Mouse (Mus musculus) forebrain, embryonic 11.5 days (tissue): ENCODE data around the gene Ddb2. TPM values are rescaled to one million over a fixed set of nuclear protein-coding genes. Genes with fewer than 3 reads are reported as not detected.

Source experiments
- ATAC-seq: fragments of 200-750 bp; cut with Nextera tagmentation; replicated peaks from 2 replicates; pipeline ENCODE4 v1.8.0; 2017; ENCODE audit warnings: moderate TSS enrichment; ENCODE audit not compliant: low FRiP score
- DNase-seq: peaks from one replicate; pipeline ENCODE4 v3.0.0-alpha.2; 2017; ENCODE audit warnings: low spot score
- H3K27ac ChIP-seq: fragments of 300-500 bp; sonication (generic); 2 replicates; pipeline ENCODE4 v1.5.1; 2014; ENCODE audit warnings: low read depth, low read length
- H3K27me3 ChIP-seq: fragments of 300-500 bp; sonication (generic); 2 replicates; pipeline ENCODE4 v1.6.1; 2014; ENCODE audit warnings: mild to moderate bottlenecking, low read length, mixed read lengths; ENCODE audit not compliant: control insufficient read depth, insufficient read depth
- H3K36me3 ChIP-seq: fragments of 300-500 bp; sonication (generic); 2 replicates; pipeline ENCODE4 v1.6.1; 2014; ENCODE audit warnings: mild to moderate bottlenecking, low read length, moderate library complexity, mixed read lengths; ENCODE audit not compliant: control insufficient read depth, insufficient read depth
- H3K4me1 ChIP-seq: fragments of 300-500 bp; sonication (generic); replicated peaks from 2 replicates; pipeline ENCODE4 v1.6.1; 2014; ENCODE audit warnings: low read length, mixed read lengths; ENCODE audit not compliant: control insufficient read depth, insufficient read depth
- H3K4me2 ChIP-seq: fragments of 300-500 bp; sonication (generic); 2 replicates; pipeline ENCODE4 v1.6.1; 2014; ENCODE audit warnings: low read depth, mild to moderate bottlenecking, low read length, moderate library complexity, mixed read lengths; ENCODE audit not compliant: severe bottlenecking
- H3K4me3 ChIP-seq: fragments of 300-500 bp; sonication (generic); 2 replicates; pipeline ENCODE4 v1.5.1; 2014; ENCODE audit warnings: low read depth, low read length
- H3K9ac ChIP-seq: fragments of 300-500 bp; sonication (generic); 2 replicates; pipeline ENCODE4 v1.6.1; 2014; ENCODE audit warnings: low read length
- H3K9me3 ChIP-seq: fragments of 300-500 bp; sonication (generic); 2 replicates; pipeline ENCODE4 v1.6.1; 2016; ENCODE audit warnings: low read length, mixed read lengths; ENCODE audit not compliant: control insufficient read depth
- WGBS: fragments of 180-500 bp; shearing (Covaris S2); extraction: QIAGEN DNeasy Blood & Tissue Kit; methylation state at CpG from one replicate; pipeline ENCODE4 v1.1.7; 2014; 5-methylcytosine and 5-hydroxymethylcytosine counted together
- polyA plus RNA-seq: library from polyadenylated mRNA; unstranded; fragments of >200 nt; fragmentation: Nextera tagmentation; extraction: Ambion mirVana; gene quantifications from 2 replicates; pipeline ENCODE4 v1.2.1, GENCODE M21; 2014

Gene Ddb2
- polyA plus RNA-seq: 9.9 and 10.8 TPM in 2 replicates

DNA sequence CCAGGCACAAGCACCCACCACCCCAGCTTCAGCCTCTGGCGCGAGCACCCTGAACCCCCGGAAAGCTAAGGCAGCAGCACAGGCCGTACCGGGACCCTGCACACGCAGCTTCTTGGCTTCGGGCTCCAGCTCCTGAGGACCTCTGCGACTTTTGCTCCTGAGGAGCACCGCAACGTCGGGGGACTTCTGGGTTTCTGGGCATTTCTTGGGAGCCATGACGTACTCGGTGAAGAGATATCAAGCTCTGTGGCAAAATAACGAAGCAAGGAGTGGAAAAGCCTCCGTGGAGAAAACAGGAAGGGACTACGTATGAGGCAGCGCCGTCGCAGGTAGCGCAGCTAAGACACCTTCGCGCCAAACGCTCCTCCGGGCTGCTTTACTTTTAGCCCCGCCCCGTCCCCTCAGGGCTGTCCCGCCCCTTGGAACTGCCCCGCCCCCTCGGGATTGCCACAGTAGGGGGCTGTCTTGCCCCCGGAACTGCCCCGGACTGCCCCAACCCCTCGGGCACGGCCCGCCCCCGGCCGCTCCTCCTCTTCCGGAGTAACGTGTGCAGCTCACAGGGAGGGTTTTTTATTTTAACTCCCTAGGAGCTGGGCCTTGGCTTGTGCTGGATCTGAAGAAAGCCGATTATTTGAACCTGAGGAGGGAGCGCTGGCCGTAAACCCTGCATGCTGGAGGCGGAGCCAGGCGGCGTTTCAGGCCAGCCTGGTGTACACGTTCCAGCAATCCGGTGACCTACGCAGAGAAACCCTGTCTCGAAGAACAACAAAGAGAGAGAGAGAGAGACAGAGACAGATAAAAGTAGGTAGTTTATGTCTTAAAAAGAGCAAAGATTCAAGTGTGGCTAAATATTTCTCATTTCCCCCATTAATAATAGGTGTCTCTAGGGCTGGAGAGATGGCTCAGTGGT lies at the start of gene Ddb2:
Ddb2 (minus strand) TSS at position 382 of the 910 bp plus-strand sequence.
- H3K9ac ChIP-seq: peak within 1 kb of the TSS; percentile 73
- H3K27me3 ChIP-seq: no peaks in the 10 kb centered on the region
- H3K4me1 ChIP-seq: 0 out of 2 replicates have a peak, but pooled peaks cover 1% of the 10 kb centered on the region

GRCm38 (mm10) chr2:91285885-91286505 lies 49.2 kb upstream of the Ddb2 start:
- DNase-seq (peak; percentile 85), ATAC-seq (peak; percentile 44)
- H3K27ac ChIP-seq: no peak overlapping the region
- no peaks in the 10 kb centered on the region for H3K27me3 ChIP-seq
- H3K4me2 ChIP-seq: no peak overlapping the region
- no peaks in the 10 kb centered on the region for H3K36me3 ChIP-seq
- H3K9me3 ChIP-seq: no peaks in the 10 kb centered on the region
- H3K9ac ChIP-seq: no peak overlapping the region
- no peak overlapping the region for H3K4me3 ChIP-seq
- 13% methylated on average over 7 of the region's 7 CpGs for WGBS
- no peaks in the 10 kb centered on the region for H3K4me1 ChIP-seq

More for the DNA sequence above, at the start of gene Ddb2:
- Histone ChIP-seq H3K27ac (peak within 1 kb of the TSS; percentile 85), H3K36me3 (no peaks in the 10 kb centered on the region; the same call in 1 of the 2 replicates), H3K9me3 (no peaks in the 10 kb centered on the region), H3K4me2 (peak within 1 kb of the TSS; percentile 77), H3K4me3 (peak within 1 kb of the TSS; percentile 51)
- ATAC-seq (peak; percentile 98), DNase-seq (peak; percentile 99)
- under 1% methylated on average over 48 of the region's 48 CpGs for WGBS

- no peaks in the 10 kb centered on the region for H3K9me3 ChIP-seq
- H3K27ac ChIP-seq: no peak overlapping the region
- ATAC-seq: no peak
- H3K36me3 ChIP-seq: no peaks in the 10 kb centered on the region
- H3K4me1 ChIP-seq: no peaks in the 10 kb centered on the region
- no peak overlapping the region; the same call in 1 of the 2 replicates for H3K9ac ChIP-seq
- no peaks in the 10 kb centered on the region for H3K27me3 ChIP-seq
- 76% methylated on average over 13 of the region's 13 CpGs for WGBS
- no peak overlapping the region for H3K4me3 ChIP-seq
- no peak for DNase-seq
- no peak overlapping the region for H3K4me2 ChIP-seq
These were observed 47.8 kb upstream of the Ddb2 start for GRCm38 (mm10) chr2:91284375-91285199.

GRCm38 (mm10) chr2:91283972-91284371 lies 47.2 kb upstream of the Ddb2 start:
- Histone ChIP-seq H3K36me3 (no peaks in the 10 kb centered on the region), H3K4me3 (no peak overlapping the region), H3K9me3 (no peaks in the 10 kb centered on the region), H3K4me2 (no peak overlapping the region), H3K27me3 (no peaks in the 10 kb centered on the region), H3K9ac (no peak overlapping the region; the same call in 1 of the 2 replicates), H3K4me1 (no peaks in the 10 kb centered on the region), H3K27ac (no peak overlapping the region)
- 88% methylated on average over 3 of the region's 3 CpGs for WGBS
- ATAC-seq: no peak
- DNase-seq: no peak

DNA sequence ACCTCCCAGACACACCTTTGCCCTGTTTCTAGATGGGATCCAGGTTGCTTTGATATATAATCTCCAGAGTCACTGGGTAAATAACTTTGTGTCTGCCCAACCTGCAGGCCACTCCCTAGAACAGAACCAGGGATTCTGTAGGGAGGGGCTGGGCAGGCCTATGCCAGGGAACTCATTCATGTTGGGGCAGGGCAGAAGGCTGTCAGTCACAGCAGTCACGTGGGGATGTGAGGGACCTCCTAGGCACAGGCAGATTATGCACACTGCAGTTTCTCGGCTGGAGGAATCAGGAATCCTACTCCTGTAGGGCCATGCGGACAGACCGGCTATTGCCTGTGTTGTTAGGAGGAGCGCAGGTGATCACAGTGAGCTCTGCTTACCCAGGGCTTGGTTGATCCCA lies 44.6 kb upstream of the Ddb2 start:
- Histone ChIP-seq H3K4me1 (no peaks in the 10 kb centered on the region), H3K9ac (no peak overlapping the region), H3K36me3 (no peaks in the 10 kb centered on the region; the same call in 1 of the 2 replicates), H3K4me2 (no peak overlapping the region), H3K27me3 (no peaks in the 10 kb centered on the region), H3K9me3 (no peaks in the 10 kb centered on the region), H3K27ac (no peak overlapping the region), H3K4me3 (no peak overlapping the region)
- WGBS: 48% methylated on average over 5 of the region's 5 CpGs
- DNase-seq (no peak), ATAC-seq (no peak; the same call in 1 of the 2 replicates)

DNA sequence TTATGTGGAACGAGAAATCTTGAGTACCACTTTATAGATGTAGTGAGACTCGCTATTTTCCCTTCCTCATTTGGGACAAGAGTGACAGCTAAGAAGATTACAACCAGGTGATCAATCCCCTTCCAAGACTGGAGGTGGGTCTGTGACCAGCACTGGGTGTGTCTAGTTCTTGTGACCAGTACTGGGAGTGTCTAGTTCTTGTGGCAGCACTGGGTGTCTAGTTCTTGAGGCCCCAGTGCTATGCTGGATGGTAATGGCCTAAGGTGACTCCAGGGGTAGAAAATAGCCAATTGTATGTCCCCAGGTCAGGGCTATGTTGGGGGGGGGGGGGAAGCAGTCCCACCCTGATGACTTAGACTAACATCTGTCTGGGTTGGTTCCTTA lies 42.6 kb upstream of the Ddb2 start:
- H3K4me3 ChIP-seq: no peak overlapping the region
- H3K9ac ChIP-seq: no peak overlapping the region
- WGBS: 91% methylated on average over 2 of the region's 2 CpGs
- DNase-seq (no peak), ATAC-seq (peak; percentile 29; the same call in 1 of the 2 replicates)
- peaks cover 8% of the 10 kb centered on the region; the same call in 1 of the 2 replicates for H3K36me3 ChIP-seq
- H3K27ac ChIP-seq: no peak overlapping the region
- H3K4me2 ChIP-seq: no peak overlapping the region
- no peaks in the 10 kb centered on the region for H3K9me3 ChIP-seq
- H3K4me1 ChIP-seq: no peaks in the 10 kb centered on the region
- no peaks in the 10 kb centered on the region for H3K27me3 ChIP-seq

GRCm38 (mm10) chr2:91278749-91279371 lies 42.1 kb upstream of the Ddb2 start:
- 48% methylated on average over 10 of the region's 10 CpGs for WGBS
- peaks cover 8% of the 10 kb centered on the region; the same call in 1 of the 2 replicates for H3K36me3 ChIP-seq
- H3K9me3 ChIP-seq: no peaks in the 10 kb centered on the region
- H3K4me3 ChIP-seq: no peak overlapping the region
- no peaks in the 10 kb centered on the region for H3K4me1 ChIP-seq
- ATAC-seq (peak; percentile 64), DNase-seq (peak; percentile 78)
- no peak overlapping the region for H3K4me2 ChIP-seq
- H3K27me3 ChIP-seq: no peaks in the 10 kb centered on the region
- H3K9ac ChIP-seq: no peak overlapping the region
- H3K27ac ChIP-seq: no peak overlapping the region
